Mouse (Mus musculus) CD4-positive naive resting alpha-beta T cell, adult 76 days (primary cell): Measurements from ENCODE around the gene Rdh9. TPM values are rescaled to one million over a fixed set of nuclear protein-coding genes. Genes with fewer than 3 reads are reported as not detected.

Source experiments
- total RNA-seq: library from RNA; stranded (reverse); gene quantifications from one replicate; pipeline ENCODE4 v1.2.4, GENCODE M21; 2023

Gene Rdh9
- total RNA-seq: not detected

GRCm38 (mm10) chr10:127776011-127776410 is at the start of gene Rdh9:
Gene Rdh9 (plus strand): TSS chr10:127776386.

GRCm38 (mm10) chr10:127739083-127739660 is 37.0 kb upstream of the Rdh9 start, which contains the start of gene Zbtb39:
Gene Zbtb39 (plus strand): TSS chr10:127739538.

GRCm38 (mm10) chr10:127751548-127751947 is 24.6 kb upstream of the Rdh9 start, which contains the start of gene Gpr182:
Gene Gpr182 (minus strand): TSS chr10:127751732.

GRCm38 (mm10) chr10:127759181-127760110 is 16.7 kb upstream of the Rdh9 start, which contains the start of the genes Rdh1 and Rdh16f1:
Gene Rdh1 (plus strand): TSS chr10:127759721.
Gene Rdh16f1 (plus strand): TSS chr10:127759787.

GRCm38 (mm10) chr10:127800891-127801290 is 24.7 kb downstream of the Rdh9 start, which contains the start of gene Rdh16:
Gene Rdh16 (plus strand): TSS chr10:127801152.

Other genes starting within 250 kb of the Rdh9 start
- gene Nxph4, start 241.8 kb upstream of the Rdh9 start, total RNA-seq: not detected
- gene Lrp1, start 155.2 kb upstream of the Rdh9 start, total RNA-seq: 4.5 TPM
- 169 TPM for gene Stat6, start 133.4 kb upstream of the Rdh9 start, total RNA-seq
- gene Nemp1, start 109.5 kb upstream of the Rdh9 start, total RNA-seq: 9.3 TPM
- gene Nab2, start 107.8 kb upstream of the Rdh9 start, total RNA-seq: 35.3 TPM
- 0.38 TPM for gene Myo1a, start 71.2 kb upstream of the Rdh9 start, total RNA-seq
- gene Tac2, start 51.9 kb upstream of the Rdh9 start, total RNA-seq: not detected
- gene Zbtb39, start 36.8 kb upstream of the Rdh9 start, total RNA-seq: 11.1 TPM
- gene Gpr182, start 24.7 kb upstream of the Rdh9 start, total RNA-seq: 0.18 TPM
- 0.41 TPM for gene Rdh1, start 16.7 kb upstream of the Rdh9 start, total RNA-seq
- gene Rdh16f1, start 16.6 kb upstream of the Rdh9 start, total RNA-seq: not detected
- not detected for gene Rdh16, start 24.8 kb downstream of the Rdh9 start, total RNA-seq
- not detected for gene Rdh19, start 73.5 kb downstream of the Rdh9 start, total RNA-seq
- not detected for gene Rdh16f2, start 90.1 kb downstream of the Rdh9 start, total RNA-seq
- not detected for gene Rdh7, start 112.4 kb downstream of the Rdh9 start, total RNA-seq
- gene Sdr9c7, start 122.1 kb downstream of the Rdh9 start, total RNA-seq: not detected
- gene Hsd17b6, start 231.2 kb downstream of the Rdh9 start, total RNA-seq: not detected
- 13.0 TPM for gene Prim1, start 238.8 kb downstream of the Rdh9 start, total RNA-seq